Mouse (Mus musculus) erythroblast, embryonic 14.5 days (primary cell): ENCODE data around the gene Ccn2. TPM values are rescaled to one million over a fixed set of nuclear protein-coding genes. Genes with fewer than 3 reads are reported as not detected.
A peak's percentile ranks its signal among the peaks of the same experiment; 100 is the strongest.

Experiments
- H3K27me3 ChIP-seq: 2 replicates; pipeline ENCODE4 v1.6.1; 2012; ENCODE audit warnings: inconsistent platforms; ENCODE audit not compliant: control insufficient read depth
- H3K36me3 ChIP-seq: 2 replicates; pipeline ENCODE4 v1.6.1; 2012; ENCODE audit warnings: mild to moderate bottlenecking, inconsistent platforms; ENCODE audit not compliant: control insufficient read depth
- H3K4me1 ChIP-seq: 2 replicates; pipeline ENCODE4 v1.6.1; 2012; ENCODE audit warnings: inconsistent platforms; ENCODE audit not compliant: control insufficient read depth
- H3K4me3 ChIP-seq: replicated peaks from 2 replicates; pipeline ENCODE3; 2012; ENCODE audit warnings: moderate library complexity, mild to moderate bottlenecking, inconsistent platforms
- H3K9me3 ChIP-seq: 2 replicates; pipeline ENCODE4 v1.6.1; 2012; ENCODE audit warnings: low read length, inconsistent platforms, mixed read lengths; ENCODE audit not compliant: control insufficient read depth
- GATA1 ChIP-seq: IDR thresholded peaks from 2 replicates; pipeline ENCODE4 v1.6.1; 2012; ENCODE audit warnings: low read length, inconsistent platforms, mixed read lengths
- TAL1 ChIP-seq: IDR thresholded peaks from 3 replicates; pipeline ENCODE4 v1.6.1; 2012; ENCODE audit warnings: low read length, inconsistent platforms, mixed read lengths
- polyA plus RNA-seq: library from polyadenylated mRNA; stranded (reverse); fragments of >175 nt; gene quantifications from 2 replicates; pipeline ENCODE4 v1.2.3, GENCODE M21; 2012

Ccn2 gene
- polyA plus RNA-seq, 1 experiment: not detected

GRCm38 (mm10) chr10:24588824-24589223 is 6.4 kb upstream of the Ccn2 start:
- TF ChIP-seq GATA1: no peak
- no peak for TF ChIP-seq TAL1

GRCm38 (mm10) chr10:24589238-24589637 is 6.0 kb upstream of the Ccn2 start:
- Histone ChIP-seq H3K4me1 (no peaks in the 10 kb centered on the region), H3K4me3 (no peak overlapping the region), H3K9me3 (no peaks in the 10 kb centered on the region), H3K27me3 (peaks cover 10% of the 10 kb centered on the region), H3K36me3 (no peaks in the 10 kb centered on the region)
- no peak for TF ChIP-seq GATA1
- TF ChIP-seq TAL1: no peak

More at GRCm38 (mm10) chr10:24588824-24589223, 6.4 kb upstream of the Ccn2 start:
- Histone ChIP-seq H3K4me3 (no peak overlapping the region), H3K36me3 (no peaks in the 10 kb centered on the region), H3K4me1 (no peaks in the 10 kb centered on the region), H3K27me3 (peaks cover 6% of the 10 kb centered on the region; the same call in 1 of the 2 replicates), H3K9me3 (no peaks in the 10 kb centered on the region)

GRCm38 (mm10) chr10:24590546-24590945 is 4.7 kb upstream of the Ccn2 start:
- no peak for TF ChIP-seq TAL1
- no peak for TF ChIP-seq GATA1
- no peaks in the 10 kb centered on the region for H3K36me3 ChIP-seq
- H3K4me1 ChIP-seq: 0 out of 2 replicates have a peak, but pooled peaks cover under 1% of the 10 kb centered on the region
- no peaks in the 10 kb centered on the region for H3K9me3 ChIP-seq
- peaks cover 23% of the 10 kb centered on the region for H3K27me3 ChIP-seq
- H3K4me3 ChIP-seq: no peak overlapping the region

- Histone ChIP-seq H3K27me3 (peaks cover 29% of the 10 kb centered on the region), H3K9me3 (no peaks in the 10 kb centered on the region; the same call in 1 of the 2 replicates), H3K36me3 (no peaks in the 10 kb centered on the region), H3K4me3 (no peak overlapping the region), H3K4me1 (0 out of 2 replicates have a peak, but pooled peaks cover 1% of the 10 kb centered on the region)
- TF ChIP-seq TAL1 (no peak), GATA1 (no peak)
These were observed 4.1 kb upstream of the Ccn2 start for GRCm38 (mm10) chr10:24591136-24591535.

GRCm38 (mm10) chr10:24591741-24592140 is 3.5 kb upstream of the Ccn2 start:
- H3K27me3 ChIP-seq: peaks cover 35% of the 10 kb centered on the region
- TF ChIP-seq TAL1 (no peak), GATA1 (no peak)
- H3K4me1 ChIP-seq: 0 out of 2 replicates have a peak, but pooled peaks cover 1% of the 10 kb centered on the region
- no peak overlapping the region for H3K4me3 ChIP-seq
- no peaks in the 10 kb centered on the region; the same call in 1 of the 2 replicates for H3K9me3 ChIP-seq
- no peaks in the 10 kb centered on the region for H3K36me3 ChIP-seq

GRCm38 (mm10) chr10:24592318-24592717 is 2.9 kb upstream of the Ccn2 start:
- 0 out of 2 replicates have a peak, but pooled peaks cover 1% of the 10 kb centered on the region for H3K4me1 ChIP-seq
- H3K27me3 ChIP-seq: peaks cover 37% of the 10 kb centered on the region
- no peak for TF ChIP-seq GATA1
- TF ChIP-seq TAL1: no peak
- H3K9me3 ChIP-seq: no peaks in the 10 kb centered on the region; the same call in 1 of the 2 replicates
- H3K36me3 ChIP-seq: no peaks in the 10 kb centered on the region
- no peak overlapping the region for H3K4me3 ChIP-seq

- Histone ChIP-seq H3K36me3 (no peaks in the 10 kb centered on the region), H3K9me3 (no peaks in the 10 kb centered on the region; the same call in 1 of the 2 replicates), H3K27me3 (peaks cover 37% of the 10 kb centered on the region), H3K4me1 (0 out of 2 replicates have a peak, but pooled peaks cover 1% of the 10 kb centered on the region), H3K4me3 (no peak overlapping the region)
- TF ChIP-seq GATA1 (no peak), TAL1 (no peak)
These were observed 2.3 kb upstream of the Ccn2 start for GRCm38 (mm10) chr10:24592969-24593368.

GRCm38 (mm10) chr10:24593556-24593955 is 1.7 kb upstream of the Ccn2 start:
- Histone ChIP-seq H3K27me3 (peaks cover 37% of the 10 kb centered on the region), H3K36me3 (no peaks in the 10 kb centered on the region), H3K4me1 (0 out of 2 replicates have a peak, but pooled peaks cover 1% of the 10 kb centered on the region), H3K4me3 (no peak overlapping the region), H3K9me3 (no peaks in the 10 kb centered on the region; the same call in 1 of the 2 replicates)
- TF ChIP-seq TAL1 (no peak), GATA1 (no peak)

GRCm38 (mm10) chr10:24596003-24596868 is 994 bp downstream of the Ccn2 start:
- peak overlapping the region; percentile 42 for H3K4me3 ChIP-seq
- H3K9me3 ChIP-seq: no peaks in the 10 kb centered on the region; the same call in 1 of the 2 replicates
- H3K4me1 ChIP-seq: 0 out of 2 replicates have a peak, but pooled peaks cover 1% of the 10 kb centered on the region
- no peak for TF ChIP-seq TAL1
- no peaks in the 10 kb centered on the region for H3K36me3 ChIP-seq
- H3K27me3 ChIP-seq: peaks cover 37% of the 10 kb centered on the region
